Comparison of ENCODE assay signal across 17 mouse cellular contexts in genomic region chr1:168344262-168344661, GRCm38 (mm10).
DNase-seq lines count a peak whose midpoint lies in the region; ATAC-seq and TF ChIP-seq lines count a peak whose summit lies in the region.
"Had no signal": no experiment of that assay in that cellular context is flagged by ENCODE, and none has a peak within 500 bp of the region (broad histone marks: within the 10 kb centered on the region; RNA-seq: fewer than 3 reads in every experiment).

No protein-coding gene starts in this region.

- H3K9me3 ChIP-seq in hindbrain, embryonic 13.5 days: no peaks in the 10 kb centered on the region
- no peaks in the 10 kb centered on the region for H3K9me3 ChIP-seq in hindbrain, postnatal 0 days (ENCODE audit: low read length)
- no peaks in the 10 kb centered on the region for H3K9me3 ChIP-seq in midbrain, embryonic 12.5 days
- no peaks in the 10 kb centered on the region for H3K9me3 ChIP-seq in midbrain, embryonic 16.5 days (replicated peaks; ENCODE audit: control insufficient read depth, low read length, poor library complexity, severe bottlenecking)
- H3K9me3 ChIP-seq in limb, embryonic 15.5 days: no peaks in the 10 kb centered on the region
- H3K9me3 ChIP-seq: heart, embryonic 13.5 days; intestine, embryonic 15.5 days had no signal

- no peak overlapping the region for H3K4me3 ChIP-seq in hindbrain, embryonic 13.5 days
- H3K4me3 ChIP-seq in hindbrain, postnatal 0 days (ENCODE audit: low read length): no peak overlapping the region
- H3K4me3 ChIP-seq in midbrain, embryonic 12.5 days: no peak overlapping the region
- no peak overlapping the region for H3K4me3 ChIP-seq in midbrain, embryonic 16.5 days (ENCODE audit: low read depth, low read length)
- H3K4me3 ChIP-seq in cortical plate, adult 2 months (ENCODE audit: insufficient read depth, low read length): no peak overlapping the region
- no peak overlapping the region for H3K4me3 ChIP-seq in limb, embryonic 15.5 days
- H3K4me3 ChIP-seq: heart, embryonic 13.5 days; intestine, embryonic 15.5 days had no signal

- TF ChIP-seq POLR2A in cortical plate, adult 2 months (IDR thresholded peaks at IDR 0.05; ENCODE audit: extremely low read depth, insufficient read depth, low read length): no peak

- 0 out of 2 replicates have a peak overlapping the region, but pooled peaks have one; percentile 30 for H3K27ac ChIP-seq in hindbrain, embryonic 13.5 days
- H3K27ac ChIP-seq in hindbrain, postnatal 0 days: no peak overlapping the region
- 0 out of 2 replicates have a peak overlapping the region, but pooled peaks have one; percentile 30 for H3K27ac ChIP-seq in midbrain, embryonic 12.5 days (replicated peaks)
- no peak overlapping the region for H3K27ac ChIP-seq in midbrain, embryonic 16.5 days (ENCODE audit: low read length)
- 0 out of 2 replicates have a peak overlapping the region, but pooled peaks have one; percentile 29 for H3K27ac ChIP-seq in cortical plate, adult 2 months (ENCODE audit: insufficient read depth, low read length)
- 0 out of 2 replicates have a peak overlapping the region, but pooled peaks have one; percentile 4 for H3K27ac ChIP-seq in limb, embryonic 15.5 days
- H3K27ac ChIP-seq: heart, embryonic 13.5 days; intestine, embryonic 15.5 days had no signal

- no peaks in the 10 kb centered on the region for H3K36me3 ChIP-seq in hindbrain, embryonic 13.5 days
- H3K36me3 ChIP-seq in hindbrain, postnatal 0 days (ENCODE audit: insufficient read depth, low read length): no peaks in the 10 kb centered on the region
- H3K36me3 ChIP-seq in midbrain, embryonic 12.5 days: no peaks in the 10 kb centered on the region
- H3K36me3 ChIP-seq in midbrain, embryonic 16.5 days (ENCODE audit: control insufficient read depth, insufficient read depth, low read length): no peaks in the 10 kb centered on the region
- no peaks in the 10 kb centered on the region for H3K36me3 ChIP-seq in limb, embryonic 15.5 days
- H3K36me3 ChIP-seq: G1E; intestine, embryonic 15.5 days had no signal

- H3K27me3 ChIP-seq in hindbrain, embryonic 13.5 days: no peaks in the 10 kb centered on the region
- no peaks in the 10 kb centered on the region for H3K27me3 ChIP-seq in hindbrain, postnatal 0 days (ENCODE audit: insufficient read depth, low read length)
- H3K27me3 ChIP-seq in midbrain, embryonic 12.5 days: 0 out of 2 replicates have a peak, but pooled peaks cover 4% of the 10 kb centered on the region
- no peaks in the 10 kb centered on the region for H3K27me3 ChIP-seq in midbrain, embryonic 16.5 days (ENCODE audit: control insufficient read depth, insufficient read depth, low read depth, low read length)
- no peaks in the 10 kb centered on the region for H3K27me3 ChIP-seq in limb, embryonic 15.5 days
- H3K27me3 ChIP-seq: heart, embryonic 13.5 days; intestine, embryonic 15.5 days had no signal

- no peak for DNase-seq in hindbrain, postnatal 0 days (ENCODE audit: low spot score)
- no peak for DNase-seq in left cerebral cortex, adult 8-10 months (ENCODE audit: low spot score in 2 of 2)
- DNase-seq: adrenal gland, adult 8-10 months; cerebellum, postnatal 14 days; heart, adult 11 months; heart, postnatal 36 days; thymus, postnatal 14 days had no signal

- H3K9ac ChIP-seq in hindbrain, embryonic 13.5 days: no peak overlapping the region
- H3K9ac ChIP-seq in hindbrain, postnatal 0 days (replicated peaks; ENCODE audit: low read length): no peak overlapping the region
- no peak overlapping the region for H3K9ac ChIP-seq in midbrain, embryonic 12.5 days (replicated peaks)
- H3K9ac ChIP-seq in midbrain, embryonic 16.5 days (ENCODE audit: low read depth, low read length): no peak overlapping the region
- no peak overlapping the region for H3K9ac ChIP-seq in limb, embryonic 15.5 days
- H3K9ac ChIP-seq: heart, embryonic 13.5 days; intestine, embryonic 15.5 days had no signal

- H3K4me1 ChIP-seq in hindbrain, embryonic 13.5 days (replicated peaks): peaks cover 71% of the 10 kb centered on the region
- peaks cover 9% of the 10 kb centered on the region for H3K4me1 ChIP-seq in hindbrain, postnatal 0 days (ENCODE audit: insufficient read depth, low read length)
- H3K4me1 ChIP-seq in midbrain, embryonic 12.5 days: peaks cover 73% of the 10 kb centered on the region
- H3K4me1 ChIP-seq in midbrain, embryonic 16.5 days (ENCODE audit: control insufficient read depth, insufficient read depth, low read length): peaks cover 62% of the 10 kb centered on the region
- peaks cover 16% of the 10 kb centered on the region for H3K4me1 ChIP-seq in cortical plate, adult 2 months (ENCODE audit: control insufficient read depth, insufficient read depth, low read length)
- peaks cover 29% of the 10 kb centered on the region for H3K4me1 ChIP-seq in limb, embryonic 15.5 days

- ATAC-seq in hindbrain, embryonic 13.5 days (ENCODE audit: low FRiP score): no peak
- no peak for ATAC-seq in hindbrain, postnatal 0 days
- ATAC-seq in midbrain, embryonic 12.5 days (ENCODE audit: low FRiP score, low read depth): no peak
- ATAC-seq in midbrain, embryonic 16.5 days: no peak
- ATAC-seq in limb, embryonic 15.5 days (ENCODE audit: insufficient number of reproducible peaks, low FRiP score, low TSS enrichment, low read depth): no peak
- ATAC-seq: CD4-positive, CD25-positive, alpha-beta regulatory T cell, adult 4 months had no signal

- no peak overlapping the region for H3K4me2 ChIP-seq in hindbrain, embryonic 13.5 days
- H3K4me2 ChIP-seq in hindbrain, postnatal 0 days (ENCODE audit: low read depth, low read length): no peak overlapping the region
- H3K4me2 ChIP-seq in midbrain, embryonic 12.5 days (replicated peaks): no peak overlapping the region
- H3K4me2 ChIP-seq in midbrain, embryonic 16.5 days (ENCODE audit: low read length): no peak overlapping the region
- H3K4me2 ChIP-seq in limb, embryonic 15.5 days: no peak overlapping the region
- H3K4me2 ChIP-seq: heart, embryonic 13.5 days; intestine, embryonic 15.5 days; liver, embryonic 11.5 days had no signal

- 82% methylated on average over 5 of the region's 5 CpGs for WGBS in hindbrain, embryonic 13.5 days
- WGBS in hindbrain, postnatal 0 days: 75% methylated on average over 5 of the region's 5 CpGs
- WGBS in midbrain, embryonic 12.5 days: 88% methylated on average over 5 of the region's 5 CpGs
- 60% methylated on average over 5 of the region's 5 CpGs for WGBS in midbrain, embryonic 16.5 days
- WGBS in limb, embryonic 15.5 days: 57% methylated on average over 5 of the region's 5 CpGs

- TF ChIP-seq CTCF in hindbrain, postnatal 0 days (IDR thresholded peaks at IDR 0.05; ENCODE audit: low read depth): no peak
- TF ChIP-seq CTCF in cortical plate, adult 2 months (IDR thresholded peaks at IDR 0.05; ENCODE audit: extremely low read depth, insufficient read depth, low read length): no peak

Comparison
In these comparisons a context has a peak if more than half of its experiments do, and no peak if none do; other contexts are left out.
1. H3K27ac ChIP-seq: peak in hindbrain, embryonic 13.5 days (single experiment), midbrain, embryonic 12.5 days (single experiment), cortical plate, adult 2 months (single experiment) and limb, embryonic 15.5 days (single experiment); none in hindbrain, postnatal 0 days (single experiment) and midbrain, embryonic 16.5 days (single experiment).